Mouse (Mus musculus) embryonic facial prominence, embryonic 14.5 days (tissue): ENCODE measurements around the gene Mafg. TPM values are rescaled to one million over a fixed set of nuclear protein-coding genes. Genes with fewer than 3 reads are reported as not detected.
"Not testable (repeated sequence)": the region's sequence is repeated elsewhere in the genome, so short reads cannot be mapped to it uniquely, and the experiment has no call there.

ENCODE experiments used
- ATAC-seq: fragments of 200-750 bp; cut with Nextera tagmentation; 2 replicates; pipeline ENCODE4 v1.8.0; 2017; ENCODE audit warnings: low read depth, moderate number of reproducible peaks, moderate TSS enrichment
- DNase-seq: peaks from one replicate; pipeline ENCODE4 v3.0.0-alpha.2; 2015; ENCODE audit warnings: low spot score
- H3K27ac ChIP-seq: fragments of 300-500 bp; sonication (generic); replicated peaks from 2 replicates; pipeline ENCODE4 v1.5.1; 2014; ENCODE audit warnings: low read depth, mild to moderate bottlenecking, low read length, moderate library complexity
- H3K27me3 ChIP-seq: fragments of 300-500 bp; sonication (generic); replicated peaks from 2 replicates; pipeline ENCODE4 v1.6.1; 2014; ENCODE audit warnings: low read length; ENCODE audit not compliant: control insufficient read depth, insufficient read depth
- H3K36me3 ChIP-seq: fragments of 300-500 bp; sonication (generic); 2 replicates; pipeline ENCODE4 v1.6.1; 2014; ENCODE audit warnings: low read length, mixed read lengths; ENCODE audit not compliant: control insufficient read depth, insufficient read depth
- H3K4me1 ChIP-seq: fragments of 300-500 bp; sonication (generic); 2 replicates; pipeline ENCODE4 v1.6.1; 2014; ENCODE audit warnings: antibody characterized with exemption, low read length; ENCODE audit not compliant: control insufficient read depth, insufficient read depth
- H3K4me2 ChIP-seq: fragments of 300-500 bp; sonication (generic); 2 replicates; pipeline ENCODE4 v1.6.1; 2014; ENCODE audit warnings: low read depth, mild to moderate bottlenecking, low read length, moderate library complexity, mixed read lengths
- H3K4me3 ChIP-seq: fragments of 300-500 bp; sonication (generic); 2 replicates; pipeline ENCODE4 v1.5.1; 2014; ENCODE audit warnings: low read depth, mild to moderate bottlenecking, low read length
- H3K9ac ChIP-seq: fragments of 300-500 bp; sonication (generic); 2 replicates; pipeline ENCODE4 v1.6.1; 2014; ENCODE audit warnings: low read depth, mild to moderate bottlenecking, low read length, moderate library complexity, mixed read lengths
- H3K9me3 ChIP-seq: fragments of 300-500 bp; sonication (generic); 2 replicates; pipeline ENCODE4 v1.6.1; 2016; ENCODE audit warnings: low read length; ENCODE audit not compliant: control insufficient read depth
- WGBS: fragments of 180-500 bp; shearing (Covaris S2); extraction: QIAGEN DNeasy Blood & Tissue Kit; methylation state at CpG from one replicate; pipeline ENCODE4 v1.1.7; 2014; 5-methylcytosine and 5-hydroxymethylcytosine counted together
- polyA plus RNA-seq: library from polyadenylated mRNA; unstranded; fragments of >200 nt; fragmentation: Nextera tagmentation; extraction: Ambion mirVana; gene quantifications from 2 replicates; pipeline ENCODE4 v1.2.1, GENCODE M21; 2014

Mafg gene
- polyA plus RNA-seq, 1 experiment from 2014 or later = 26.8 TPM

GRCm38 (mm10) chr11:120598990-120599549 lies 34.3 kb downstream of the Mafg start:
- Histone ChIP-seq H3K9me3 (no peaks in the 10 kb centered on the region), H3K36me3 (peaks cover 70% of the 10 kb centered on the region), H3K27me3 (no peaks in the 10 kb centered on the region), H3K4me3 (peak overlapping the region; percentile 100), H3K4me1 (peaks cover 10% of the 10 kb centered on the region), H3K9ac (peak overlapping the region; percentile 100), H3K27ac (peak overlapping the region; percentile 94), H3K4me2 (peak overlapping the region; percentile 95)
- no peak for DNase-seq
- 45% methylated on average over 17 of the region's 17 CpGs for WGBS
- ATAC-seq = no peak

GRCm38 (mm10) chr11:120598283-120598989 lies 35.0 kb downstream of the Mafg start, which contains the start of the genes Alyref and Anapc11:
TSS of gene Alyref (minus strand) at chr11:120598365.
TSS of gene Anapc11 (plus strand) at chr11:120598421.
- peak; percentile 98 for DNase-seq
- Histone ChIP-seq H3K27me3 (no peaks in the 10 kb centered on the region), H3K4me2 (peak within 1 kb of the TSS; percentile 95), H3K4me1 (peaks cover 10% of the 10 kb centered on the region), H3K9me3 (no peaks in the 10 kb centered on the region), H3K4me3 (peak within 1 kb of the TSS; percentile 100), H3K9ac (peak within 1 kb of the TSS; percentile 100), H3K36me3 (peaks cover 70% of the 10 kb centered on the region), H3K27ac (peak within 1 kb of the TSS; percentile 94)
- under 1% methylated on average over 24 of the region's 88 CpGs for WGBS
- peak; percentile 99 for ATAC-seq

GRCm38 (mm10) chr11:120597240-120598235 lies 35.9 kb downstream of the Mafg start:
- H3K4me2 ChIP-seq = peak overlapping the region; percentile 95
- peaks cover 70% of the 10 kb centered on the region for H3K36me3 ChIP-seq
- H3K9ac ChIP-seq = peak overlapping the region; percentile 100
- WGBS = 9% methylated on average over 30 of the region's 99 CpGs
- H3K9me3 ChIP-seq = no peaks in the 10 kb centered on the region
- ATAC-seq = peak; percentile 23
- no peak for DNase-seq
- no peaks in the 10 kb centered on the region for H3K27me3 ChIP-seq
- peak overlapping the region; percentile 94 for H3K27ac ChIP-seq
- H3K4me1 ChIP-seq = peaks cover 10% of the 10 kb centered on the region
- H3K4me3 ChIP-seq = peak overlapping the region; percentile 100

GRCm38 (mm10) chr11:120588531-120588930 lies 44.9 kb downstream of the Mafg start:
- ATAC-seq = no peak
- Histone ChIP-seq H3K27me3 (no peaks in the 10 kb centered on the region), H3K4me3 (no peak overlapping the region), H3K4me1 (no peaks in the 10 kb centered on the region), H3K36me3 (peaks cover 99% of the 10 kb centered on the region), H3K9me3 (peaks cover 4% of the 10 kb centered on the region; the same call in 1 of the 2 replicates), H3K27ac (no peak overlapping the region), H3K9ac (no peak overlapping the region), H3K4me2 (no peak overlapping the region)
- WGBS = 95% methylated on average over 6 of the region's 6 CpGs
- DNase-seq = no peak

- Histone ChIP-seq H3K9ac (no peak overlapping the region), H3K4me2 (no peak overlapping the region), H3K4me3 (no peak overlapping the region), H3K9me3 (peaks cover 4% of the 10 kb centered on the region; the same call in 1 of the 2 replicates), H3K36me3 (peaks cover 69% of the 10 kb centered on the region), H3K27ac (no peak overlapping the region), H3K27me3 (no peaks in the 10 kb centered on the region), H3K4me1 (peaks cover 9% of the 10 kb centered on the region)
- no peak for DNase-seq
- WGBS = 90% methylated on average over 1 of the region's 1 CpGs
- no peak for ATAC-seq
Observed at GRCm38 (mm10) chr11:120583937-120584336, 49.5 kb downstream of the Mafg start.

GRCm38 (mm10) chr11:120582982-120583293 lies 50.5 kb downstream of the Mafg start:
- H3K4me1 ChIP-seq, H3K27ac ChIP-seq, H3K4me3 ChIP-seq, DNase-seq, H3K4me2 ChIP-seq, H3K27me3 ChIP-seq, ATAC-seq, H3K9me3 ChIP-seq, H3K9ac ChIP-seq: not testable (repeated sequence)
- H3K36me3 ChIP-seq = peaks cover 69% of the 10 kb centered on the region
- WGBS = 90% methylated on average over 2 of the region's 2 CpGs

- Histone ChIP-seq H3K4me1 (peaks cover 9% of the 10 kb centered on the region), H3K27me3 (no peaks in the 10 kb centered on the region), H3K9me3 (peaks cover 4% of the 10 kb centered on the region; the same call in 1 of the 2 replicates), H3K4me3 (peak overlapping the region; percentile 88), H3K27ac (peak overlapping the region; percentile 96), H3K36me3 (peaks cover 69% of the 10 kb centered on the region), H3K4me2 (peak overlapping the region; percentile 64), H3K9ac (peak overlapping the region; percentile 94)
- ATAC-seq (no peak), DNase-seq (no peak)
- WGBS = 72% methylated on average over 8 of the region's 8 CpGs
Observed at GRCm38 (mm10) chr11:120582268-120582981, 51.0 kb downstream of the Mafg start.
